Comparison of ENCODE assay signal across 13 mouse cellular contexts in genomic region chr1:39598726-39599125, GRCm38 (mm10). TPM values are rescaled to one million over a fixed set of nuclear protein-coding genes. Genes with fewer than 3 reads are reported as not detected.
DNase-seq lines count a peak whose midpoint lies in the region; ATAC-seq and TF ChIP-seq lines count a peak whose summit lies in the region.
"Had no signal": no experiment of that assay in that cellular context is flagged by ENCODE, and none has a peak within 500 bp of the region (broad histone marks: within the 10 kb centered on the region; RNA-seq: fewer than 3 reads in every experiment).

No protein-coding gene starts in this region.

- H3K9ac ChIP-seq in lung, postnatal 0 days (replicated peaks; ENCODE audit: low read depth) = no peak overlapping the region
- H3K9ac ChIP-seq: embryonic facial prominence, embryonic 13.5 days; liver, postnatal 0 days had no signal

- no peak overlapping the region for H3K27ac ChIP-seq in lung, postnatal 0 days (ENCODE audit: low read length)
- H3K27ac ChIP-seq: embryonic facial prominence, embryonic 13.5 days had no signal

- H3K27me3 ChIP-seq in lung, postnatal 0 days (replicated peaks; ENCODE audit: insufficient read depth, low read length) = no peaks in the 10 kb centered on the region
- H3K27me3 ChIP-seq: embryonic facial prominence, embryonic 13.5 days had no signal

- WGBS in lung, postnatal 0 days = 67% methylated on average over 11 of the region's 11 CpGs

- peak; percentile 9 to 33 for DNase-seq in layer of hippocampus, postnatal 14 days (ENCODE audit: low spot score in 2 of 2)
- DNase-seq in layer of hippocampus, postnatal 36 days = no peak
- peak; percentile 69 to 70 for DNase-seq in adrenal gland, postnatal 36 days
- DNase-seq in cerebellum, postnatal 10 days = peak; percentile 76 to 79
- DNase-seq in right cerebral cortex, postnatal 10 days (ENCODE audit: low spot score in 2 of 2) = peak; percentile 75 to 77
- DNase-seq in lung, postnatal 0 days (ENCODE audit: low spot score) = no peak
- no peak for DNase-seq in embryo, embryonic 10.5 days (ENCODE audit: low spot score)
- DNase-seq: gastrocnemius, postnatal 10 days; heart, postnatal 36 days; kidney, adult 2 months; liver, postnatal 0 days had no signal

- no peak overlapping the region for H3K4me3 ChIP-seq in lung, postnatal 0 days (ENCODE audit: low read depth, low read length)
- H3K4me3 ChIP-seq: embryonic facial prominence, embryonic 13.5 days had no signal

- no peak for TF ChIP-seq CTCF in lung, postnatal 0 days (IDR thresholded peaks at IDR 0.05)

- no peaks in the 10 kb centered on the region for H3K36me3 ChIP-seq in lung, postnatal 0 days (ENCODE audit: insufficient read depth, low read length)
- H3K36me3 ChIP-seq: embryonic facial prominence, embryonic 13.5 days had no signal

- TF ChIP-seq EP300 in lung, postnatal 0 days (IDR thresholded peaks at IDR 0.05) = no peak

- H3K4me2 ChIP-seq in lung, postnatal 0 days (replicated peaks; ENCODE audit: low read depth, low read length) = no peak overlapping the region
- H3K4me2 ChIP-seq: embryonic facial prominence, embryonic 13.5 days had no signal

- no peaks in the 10 kb centered on the region for H3K4me1 ChIP-seq in lung, postnatal 0 days (ENCODE audit: insufficient read depth, low read depth, low read length)
- H3K4me1 ChIP-seq: embryonic facial prominence, embryonic 13.5 days had no signal

- ATAC-seq in lung, postnatal 0 days = no peak
- ATAC-seq: liver, postnatal 0 days; midbrain, embryonic 16.5 days had no signal

- no peaks in the 10 kb centered on the region for H3K9me3 ChIP-seq in lung, postnatal 0 days (ENCODE audit: low read length)

RNA-seq across cellular contexts. Expression of gene Rnf149, which starts 21.5 kb away (rescaled TPM):
- 10 to 100 TPM; 28.1 to 31.0 TPM for total RNA-seq in layer of hippocampus, postnatal 14 days (2021)
- total RNA-seq in layer of hippocampus, postnatal 36 days (2021) = 10 to 100 TPM; 32.3 to 34.8 TPM
- 10 to 100 TPM; 48.3 to 51.5 TPM for total RNA-seq in adrenal gland, postnatal 36 days (2021)
- polyA plus RNA-seq in lung, postnatal 0 days (2015; fragmentation: Nextera tagmentation; extraction: Ambion mirVana) = 25.1 and 31.0 TPM in 2 replicates

RNA-seq across cellular contexts. Expression of gene Creg2, which starts 52.5 kb away (rescaled TPM):
- 10 to 100 TPM; 66.6 to 68.0 TPM for total RNA-seq in layer of hippocampus, postnatal 14 days (2021)
- total RNA-seq in layer of hippocampus, postnatal 36 days (2021) = 100 to 1,000 TPM in 1 of 2 experiments, 10 to 100 TPM in 1; 96.3 to 105 TPM
- under 1 TPM; 0.13 to 0.23 TPM for total RNA-seq in adrenal gland, postnatal 36 days (2021)
- 0.10 and 0.11 TPM in 2 replicates for polyA plus RNA-seq in lung, postnatal 0 days (2015; fragmentation: Nextera tagmentation; extraction: Ambion mirVana)
- total RNA-seq: heart, postnatal 36 days had no signal
- polyA plus RNA-seq: liver, postnatal 0 days had no signal

Comparison
In these comparisons a context has a peak if more than half of its experiments do, and no peak if none do; other contexts are left out.
1. DNase-seq: peak in layer of hippocampus, postnatal 14 days (2 of 2), adrenal gland, postnatal 36 days (2 of 2), cerebellum, postnatal 10 days (2 of 2) and right cerebral cortex, postnatal 10 days (2 of 2); none in layer of hippocampus, postnatal 36 days (0 of 2), lung, postnatal 0 days (single experiment) and embryo, embryonic 10.5 days (single experiment).
2. RNA of gene Creg2, which starts 52.5 kb away (total RNA-seq): 96.3 to 105 TPM in layer of hippocampus, postnatal 36 days and 66.6 to 68.0 TPM in layer of hippocampus, postnatal 14 days; 0.13 to 0.23 TPM in adrenal gland, postnatal 36 days; every median in the first group is over 10 times any median in the second.